Mouse (Mus musculus): ENCODE results near the gene Map7.

The Map7 gene

GRCm38 (mm10) chr10:20285994-20286836 is 137.9 kb downstream of the Map7 start:
- in situ Hi-C loops (cut with MboI, MseI), result no loop called here

DNA sequence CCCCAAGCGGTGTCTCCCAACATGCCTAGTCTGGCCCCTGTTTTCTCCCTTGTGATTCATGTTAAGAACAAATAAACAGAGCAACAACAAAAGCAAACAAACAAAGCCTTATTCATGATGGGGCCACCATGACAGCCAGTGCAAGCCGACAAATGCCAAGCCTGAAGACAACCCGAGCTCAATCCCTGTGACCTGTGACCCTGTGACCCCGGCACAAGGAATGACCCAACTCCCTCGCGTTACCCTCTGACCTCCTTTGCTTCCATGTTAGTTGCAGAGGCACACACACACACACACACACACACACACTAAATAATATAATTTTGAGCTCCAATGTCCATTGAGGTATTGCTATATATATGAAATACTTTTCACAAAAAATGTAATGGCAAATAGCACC is 139.1 kb downstream of the Map7 start:
- in situ Hi-C loops (cut with MboI, MseI), result no loop called here

DNA sequence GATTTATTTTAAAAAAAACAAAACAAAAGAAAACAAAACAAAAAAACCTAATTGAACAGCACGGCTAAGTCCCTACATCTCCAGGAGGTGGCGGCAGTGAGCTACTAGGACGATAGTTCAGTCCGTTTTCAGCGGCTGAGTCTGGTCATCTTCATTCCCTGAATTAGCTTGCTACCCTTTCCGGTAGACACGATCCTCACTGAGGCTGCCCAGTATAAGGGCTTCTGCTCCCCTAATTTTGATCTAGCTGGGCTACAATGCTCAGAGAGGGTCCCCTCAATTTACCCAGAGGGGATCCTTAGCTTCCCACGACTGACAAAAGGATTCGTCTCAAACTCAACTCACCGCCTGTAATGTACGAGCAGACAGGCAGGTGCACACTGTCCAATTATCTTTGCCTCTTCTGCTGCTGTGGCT is 142.2 kb downstream of the Map7 start:
- in situ Hi-C loops (cut with MboI, MseI), result no loop called here

DNA sequence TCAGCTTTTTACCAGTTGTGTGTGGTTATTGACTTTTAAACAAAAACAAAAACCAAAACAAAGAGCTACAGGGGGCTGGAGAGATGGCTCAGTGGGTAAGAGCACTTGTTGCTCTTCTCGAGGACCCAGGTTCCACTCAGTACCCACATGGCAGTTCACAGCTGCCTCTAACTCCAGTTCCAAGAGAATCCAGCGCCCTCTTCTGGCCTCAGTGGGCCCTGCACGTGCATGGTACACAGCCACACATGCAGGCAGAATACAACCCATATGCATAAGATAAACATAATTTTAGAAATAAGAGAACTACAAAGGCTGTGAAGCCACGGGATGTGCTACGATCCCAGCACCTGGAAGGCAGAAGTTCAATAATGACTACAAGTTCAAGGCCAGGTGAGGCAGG is 147.7 kb downstream of the Map7 start:
- in situ Hi-C loops (cut with MboI, MseI), result no loop called here

DNA sequence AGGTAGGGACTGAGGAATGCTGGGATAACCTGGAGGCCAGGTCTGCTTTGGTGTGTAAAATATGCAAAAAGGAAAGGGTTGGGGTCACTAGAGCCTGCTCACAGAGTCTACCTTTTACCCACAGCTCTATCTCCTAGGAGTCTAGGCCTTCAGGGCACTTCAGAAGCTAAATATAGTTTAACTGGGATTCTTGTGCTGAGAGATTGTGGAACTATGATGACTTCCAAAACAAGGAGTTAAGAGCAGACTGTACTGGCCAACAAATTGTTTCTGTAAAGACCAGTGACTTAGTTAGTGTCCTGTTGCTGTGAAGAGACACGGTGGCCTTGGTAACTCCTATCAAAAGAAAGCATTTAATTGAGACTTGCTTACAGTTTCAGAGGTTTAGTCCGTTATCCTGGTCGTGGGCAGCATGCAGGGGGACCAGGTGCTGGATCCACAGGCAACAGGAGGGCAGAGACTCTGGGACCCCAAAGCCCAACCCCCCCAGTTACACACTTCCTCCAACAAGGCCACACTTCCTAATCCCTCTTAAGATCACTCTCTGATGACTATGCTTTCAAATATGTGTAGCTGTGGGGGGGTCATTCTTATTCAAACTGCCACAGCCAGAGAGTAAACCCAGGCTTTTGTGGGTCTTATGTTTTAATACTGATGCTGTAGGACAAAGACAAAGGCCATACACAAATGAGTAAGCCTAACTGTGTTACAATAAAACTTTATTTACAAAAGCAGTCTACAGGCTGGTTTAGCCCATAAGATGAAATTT is 150.1 kb downstream of the Map7 start:
- in situ Hi-C loops (cut with MboI, MseI), result no loop called here

GRCm38 (mm10) chr10:20299114-20299513 is 150.8 kb downstream of the Map7 start:
- in situ Hi-C loops (cut with MboI, MseI), result no loop called here

DNA sequence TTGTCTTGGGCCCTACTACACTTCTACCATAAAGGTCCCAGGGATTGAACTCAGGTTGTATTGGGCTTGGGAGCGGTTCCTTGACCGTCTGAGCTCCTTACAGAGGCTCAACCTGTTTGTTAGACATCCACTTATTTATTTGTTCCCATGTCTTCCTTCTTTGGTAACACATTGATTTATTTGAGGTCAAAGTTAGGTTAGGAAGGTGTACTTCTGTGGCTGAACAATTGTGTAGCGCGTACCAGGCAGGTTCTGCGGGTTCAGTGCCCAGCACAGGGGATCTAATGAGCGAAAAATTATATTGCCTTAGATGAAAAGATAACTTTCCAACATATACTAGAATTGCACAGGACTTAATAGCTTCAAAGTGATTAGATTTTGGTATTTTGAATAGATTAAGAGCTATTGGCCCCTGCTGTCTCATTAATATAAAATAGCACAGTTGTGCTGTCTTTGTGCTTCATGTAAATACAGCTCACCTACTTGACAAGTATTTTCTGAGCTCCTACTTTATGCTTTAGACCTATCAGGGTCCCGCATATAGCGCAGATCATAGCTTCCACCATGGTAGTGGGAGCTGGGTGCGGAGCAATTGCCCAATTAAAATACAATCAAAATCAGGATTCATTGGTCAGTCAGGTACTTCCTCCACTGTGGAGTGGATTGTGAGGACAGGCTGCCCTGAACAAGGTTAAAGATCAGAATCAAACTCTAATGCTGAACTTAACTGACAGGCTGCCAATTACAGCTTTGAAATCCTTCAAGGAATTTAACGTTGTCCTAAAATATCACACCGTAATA is 162.9 kb downstream of the Map7 start:
- in situ Hi-C loops (cut with MboI, MseI), result no loop called here

DNA sequence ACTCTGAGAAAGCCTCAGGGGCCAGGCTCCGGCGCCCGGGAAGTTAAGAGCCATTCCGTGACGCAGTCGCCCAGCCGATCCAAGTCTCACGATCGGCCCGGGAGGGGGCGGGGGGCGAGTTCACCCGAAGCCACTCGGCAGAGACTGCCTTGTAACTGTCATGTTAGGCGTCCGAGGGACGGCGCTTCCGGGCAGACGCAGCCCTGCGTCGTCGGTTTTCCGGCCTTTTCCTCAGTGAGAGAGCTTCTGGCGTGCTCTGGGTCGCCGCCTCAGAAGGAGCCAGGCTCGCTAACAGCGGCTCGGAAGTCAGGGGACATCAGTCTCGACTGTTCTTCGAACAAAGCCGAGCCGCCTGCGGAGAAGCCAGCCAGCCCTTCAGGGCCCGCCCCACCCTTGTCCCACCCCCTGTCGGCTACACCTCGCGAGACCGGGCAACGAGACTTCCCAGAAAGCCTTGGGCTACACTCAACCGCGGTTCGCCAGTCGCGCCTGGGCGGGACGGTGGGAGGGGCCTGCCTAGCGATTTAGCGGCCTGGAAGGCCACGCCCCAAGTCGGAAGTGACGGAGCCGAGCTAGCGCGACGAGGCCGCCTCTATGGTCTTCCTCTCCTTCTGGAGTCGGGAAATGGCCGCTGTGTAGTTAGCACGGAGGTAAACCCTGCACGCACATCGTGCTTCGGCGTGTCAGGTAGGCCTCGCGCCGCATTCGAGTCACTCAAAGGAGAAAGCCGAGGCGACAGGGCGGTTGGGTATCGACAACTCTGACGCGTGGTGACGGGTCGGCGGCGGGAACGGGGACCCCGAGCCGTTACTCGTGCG is 163.9 kb downstream of the Map7 start, which contains the start of gene Bclaf1:
Bclaf1 (plus strand) TSS at position 552 of the 818 bp plus-strand sequence.
- in situ Hi-C loops (cut with MboI, MseI), result no loop called here

GRCm38 (mm10) chr10:20312736-20313301 is 164.5 kb downstream of the Map7 start:
- in situ Hi-C loops (cut with MboI, MseI), result no loop called here

GRCm38 (mm10) chr10:20313447-20313846 is 165.2 kb downstream of the Map7 start:
- in situ Hi-C loops (cut with MboI, MseI), result no loop called here

DNA sequence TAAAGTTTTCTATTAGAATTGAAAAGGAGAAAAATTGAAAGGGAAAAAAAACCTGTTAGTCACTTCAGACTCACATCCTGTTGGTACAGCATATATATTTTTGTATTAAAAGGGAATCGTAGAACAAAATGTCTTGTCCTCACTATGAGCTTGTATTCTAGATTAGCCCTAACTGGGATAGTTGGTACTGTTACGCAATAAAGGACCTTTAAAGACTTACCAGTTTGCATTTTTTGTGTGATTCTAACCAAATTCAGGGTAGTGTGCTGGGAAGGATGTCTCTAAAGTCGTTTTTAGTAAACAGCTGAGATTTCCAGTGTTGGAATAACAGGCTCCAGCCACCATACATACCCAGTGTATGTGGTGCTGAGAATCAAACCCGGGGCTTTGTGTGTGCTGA is 165.7 kb downstream of the Map7 start:
- in situ Hi-C loops (cut with MboI, MseI), result no loop called here

GRCm38 (mm10) chr10:20314797-20315196 is 166.5 kb downstream of the Map7 start:
- in situ Hi-C loops (cut with MboI, MseI), result no loop called here

DNA sequence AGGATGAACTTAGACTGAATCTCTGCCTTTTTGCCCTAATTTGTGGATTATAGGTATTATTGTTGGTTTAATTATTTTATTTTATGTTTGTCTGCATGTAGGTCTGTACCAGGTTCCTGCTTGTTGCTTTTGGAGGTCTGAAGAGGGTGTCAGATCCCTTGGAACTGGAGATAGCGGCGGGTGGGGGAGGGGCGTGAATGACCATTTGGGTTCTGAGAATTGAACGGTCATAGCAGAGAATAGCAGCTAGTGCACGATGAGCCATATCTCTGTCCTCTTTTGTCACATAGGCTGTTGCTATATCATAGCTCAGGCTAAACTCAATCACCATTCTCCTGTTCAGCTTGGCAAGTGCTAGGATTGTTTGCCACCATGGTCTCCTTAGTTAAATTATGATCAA is 169.2 kb downstream of the Map7 start:
- in situ Hi-C loops (cut with MboI, MseI), result no loop called here

GRCm38 (mm10) chr10:20326226-20326625 is 178.0 kb downstream of the Map7 start:
- in situ Hi-C loops (cut with MboI, MseI), result no loop called here
